Mouse (Mus musculus) c-Kit-positive CD71-positive TER-119-negative erythroid progenitor cells, embryonic 14.5 days (primary cell): ENCODE results near the gene Ccdc28b.

Experiments used
- DNase-seq: peaks from one replicate; pipeline ENCODE4 v3.0.0-alpha.2; 2013; ENCODE audit warnings: low read depth

The Ccdc28b gene

GRCm38 (mm10) chr4:129622803-129623535 lies 778 bp downstream of the Ccdc28b start:
- no peak for DNase-seq

GRCm38 (mm10) chr4:129622120-129622802 lies 1.5 kb downstream of the Ccdc28b start:
- no peak for DNase-seq

- no peak for DNase-seq
Observed at GRCm38 (mm10) chr4:129621283-129621841, 2.4 kb downstream of the Ccdc28b start.

GRCm38 (mm10) chr4:129620419-129621282 lies 3.1 kb downstream of the Ccdc28b start:
- DNase-seq, result no peak

DNA sequence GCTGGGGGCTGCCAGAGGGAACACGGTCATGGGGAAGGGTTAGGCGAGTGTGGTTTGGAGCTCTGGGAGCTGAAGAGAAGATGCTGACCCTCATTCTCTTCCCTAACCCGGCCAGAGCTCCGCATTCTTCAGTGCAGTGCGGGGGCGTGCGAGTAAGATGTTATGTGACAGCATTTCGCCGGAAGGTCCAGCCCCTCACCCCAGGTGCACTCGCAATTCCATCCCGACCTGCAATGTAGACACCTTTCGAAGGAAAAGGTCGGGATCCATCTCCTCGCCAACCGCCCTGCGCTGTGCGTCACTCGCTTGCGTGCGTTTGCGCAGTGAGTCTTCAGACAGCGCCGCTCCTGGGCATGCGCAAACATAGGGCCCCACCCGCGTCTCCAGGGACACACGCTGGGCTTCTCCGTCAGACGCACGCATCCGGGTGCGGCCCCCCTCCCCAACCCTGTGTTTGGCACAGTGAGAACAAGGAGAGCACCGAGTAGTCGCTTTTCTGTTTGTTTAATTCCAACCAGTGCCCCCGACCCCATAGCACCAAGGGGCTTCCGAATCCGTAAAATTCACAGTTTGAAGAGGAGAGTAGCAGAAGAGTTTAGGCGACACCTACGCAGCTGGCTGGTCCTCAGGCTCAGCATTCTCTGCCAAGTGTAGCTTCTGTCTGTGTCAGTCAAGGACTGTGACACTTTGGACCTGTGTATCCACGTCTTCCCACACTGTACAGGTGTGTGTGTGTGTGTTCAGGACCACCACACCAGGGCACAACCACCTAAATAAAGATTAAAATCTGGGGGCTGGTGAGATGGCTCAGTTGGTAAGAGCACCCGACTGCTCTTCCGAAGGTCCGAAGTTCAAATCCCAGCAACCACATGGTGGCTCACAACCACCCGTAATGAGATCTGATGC lies 4.7 kb downstream of the Ccdc28b start, which contains the start of gene Iqcc:
Gene Iqcc, minus strand, starts transcription at position 314 of the 906 bp plus-strand sequence.
- DNase-seq, result peak; percentile 88

GRCm38 (mm10) chr4:129618031-129618430 lies 5.7 kb downstream of the Ccdc28b start:
- DNase-seq, result no peak

DNA sequence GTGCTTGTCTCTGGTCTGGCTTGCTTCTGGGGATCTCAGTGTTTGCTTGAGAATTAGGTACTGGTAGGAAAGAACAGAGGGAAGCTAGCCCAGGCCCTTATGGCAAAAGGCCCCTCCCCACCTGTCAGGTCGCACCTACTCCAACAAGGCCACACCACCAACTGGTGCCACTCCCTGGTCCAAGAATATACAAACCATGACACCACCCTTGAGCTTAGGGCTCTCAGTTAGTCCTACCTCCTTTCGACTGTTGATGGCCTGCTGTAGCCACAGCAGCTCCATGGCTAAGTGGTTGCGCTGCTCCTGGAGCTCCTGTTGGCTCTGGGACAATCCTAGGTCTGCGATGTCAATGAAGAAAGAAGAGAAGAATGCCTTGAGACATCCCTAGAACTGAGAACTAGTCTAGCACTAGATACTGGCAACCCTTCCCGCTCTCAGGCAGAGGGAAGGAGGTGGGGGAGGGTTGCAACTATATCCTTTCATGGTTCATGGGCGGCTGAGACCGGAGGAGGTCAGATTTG lies 6.6 kb downstream of the Ccdc28b start:
- DNase-seq, result no peak

DNA sequence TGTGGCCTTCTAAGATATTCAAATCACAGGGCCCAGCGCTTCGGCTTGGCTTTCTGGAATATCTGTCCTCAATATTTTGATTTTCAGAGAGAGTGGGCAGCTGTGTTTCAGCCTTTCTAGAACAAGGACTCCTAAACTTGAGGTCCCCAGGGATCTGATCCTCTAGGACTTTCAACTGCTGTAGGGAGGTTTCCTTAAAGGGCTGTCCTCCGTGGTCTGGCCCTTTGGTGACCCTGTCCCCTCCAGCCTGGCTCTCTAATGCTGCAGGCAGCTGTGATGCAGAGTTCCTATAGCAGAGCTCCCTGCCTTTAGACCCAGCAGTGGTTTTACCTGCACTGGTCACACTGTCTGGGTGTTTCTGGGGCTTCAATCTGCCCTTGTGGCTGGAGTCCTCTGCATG lies 7.1 kb downstream of the Ccdc28b start:
- DNase-seq, result no peak

DNA sequence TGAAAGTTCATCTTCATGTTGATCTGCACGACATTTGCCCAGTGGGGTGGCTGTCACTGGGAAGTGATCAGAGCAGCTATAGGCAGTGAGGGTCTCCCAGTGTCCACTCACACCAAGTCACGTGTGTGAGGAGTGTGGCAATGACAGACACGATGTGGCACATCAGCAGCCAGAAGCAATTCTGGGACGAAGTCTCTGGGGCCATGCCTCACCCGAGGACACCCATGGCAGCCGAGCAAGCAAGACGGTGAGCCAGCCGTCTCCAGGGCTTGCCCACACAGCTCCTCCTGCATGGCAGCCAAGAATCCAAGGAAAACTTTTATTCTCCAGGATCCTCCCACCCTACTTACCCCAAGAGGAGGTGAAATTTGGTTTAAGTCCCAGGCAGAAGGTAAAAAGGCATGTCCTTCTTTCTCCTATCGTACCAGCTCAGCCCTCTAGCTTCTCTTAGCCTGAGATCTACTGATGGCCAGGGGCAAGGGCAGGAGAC lies 7.9 kb downstream of the Ccdc28b start:
- no peak for DNase-seq

DNA sequence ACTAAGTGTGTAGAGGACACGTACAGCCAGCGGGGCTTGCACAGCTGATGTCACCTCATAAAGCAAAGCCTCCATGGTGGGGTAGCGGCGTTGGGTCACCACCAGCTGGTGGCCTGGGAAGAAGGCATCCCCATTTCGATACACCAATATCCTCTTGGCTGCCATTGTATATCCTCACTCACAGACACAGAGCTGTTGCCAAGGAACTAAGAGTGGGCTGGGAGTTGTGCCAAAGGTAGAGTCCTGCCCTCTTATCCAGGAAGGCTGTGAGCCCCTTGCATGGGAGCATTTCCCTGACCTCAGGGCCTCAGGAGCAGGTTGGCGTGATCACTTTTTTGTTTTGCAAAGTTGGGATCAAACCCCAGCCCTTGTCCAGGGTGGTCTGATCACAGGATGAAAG lies 9.7 kb downstream of the Ccdc28b start, which contains the start of gene Dcdc2b:
Gene Dcdc2b, minus strand, starts transcription at position 165 of the 400 bp plus-strand sequence.
- no peak for DNase-seq

- DNase-seq, result no peak
Observed at GRCm38 (mm10) chr4:129610472-129610871, 13.3 kb downstream of the Ccdc28b start.

- no peak for DNase-seq
Observed at GRCm38 (mm10) chr4:129610026-129610425, 13.7 kb downstream of the Ccdc28b start.

DNA sequence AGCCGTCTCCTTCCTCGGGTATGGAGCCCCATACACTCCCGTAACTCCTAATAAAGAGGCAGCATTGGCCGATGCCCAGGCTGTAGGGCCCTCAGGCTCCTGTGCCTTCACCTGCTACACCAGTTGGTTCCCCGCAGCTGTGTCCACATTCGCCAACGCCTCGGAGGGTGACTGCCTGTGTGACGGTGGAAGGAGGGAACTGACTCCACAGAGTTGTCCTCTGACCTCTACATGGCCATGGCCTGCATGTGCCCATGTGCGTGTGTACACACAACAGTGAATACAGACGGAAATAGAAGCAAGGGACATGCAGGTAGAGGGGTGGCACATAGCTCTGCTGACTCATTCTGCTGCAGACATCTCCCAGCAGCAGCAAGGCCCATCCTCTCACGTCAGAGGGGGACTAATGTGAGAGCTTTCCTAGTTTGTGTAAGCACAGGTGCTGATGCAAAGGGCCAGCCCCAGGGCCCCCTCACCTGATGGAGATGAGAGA lies 14.6 kb downstream of the Ccdc28b start:
- DNase-seq, result no peak

GRCm38 (mm10) chr4:129608426-129609025 lies 15.2 kb downstream of the Ccdc28b start:
- DNase-seq, result peak; percentile 83

DNA sequence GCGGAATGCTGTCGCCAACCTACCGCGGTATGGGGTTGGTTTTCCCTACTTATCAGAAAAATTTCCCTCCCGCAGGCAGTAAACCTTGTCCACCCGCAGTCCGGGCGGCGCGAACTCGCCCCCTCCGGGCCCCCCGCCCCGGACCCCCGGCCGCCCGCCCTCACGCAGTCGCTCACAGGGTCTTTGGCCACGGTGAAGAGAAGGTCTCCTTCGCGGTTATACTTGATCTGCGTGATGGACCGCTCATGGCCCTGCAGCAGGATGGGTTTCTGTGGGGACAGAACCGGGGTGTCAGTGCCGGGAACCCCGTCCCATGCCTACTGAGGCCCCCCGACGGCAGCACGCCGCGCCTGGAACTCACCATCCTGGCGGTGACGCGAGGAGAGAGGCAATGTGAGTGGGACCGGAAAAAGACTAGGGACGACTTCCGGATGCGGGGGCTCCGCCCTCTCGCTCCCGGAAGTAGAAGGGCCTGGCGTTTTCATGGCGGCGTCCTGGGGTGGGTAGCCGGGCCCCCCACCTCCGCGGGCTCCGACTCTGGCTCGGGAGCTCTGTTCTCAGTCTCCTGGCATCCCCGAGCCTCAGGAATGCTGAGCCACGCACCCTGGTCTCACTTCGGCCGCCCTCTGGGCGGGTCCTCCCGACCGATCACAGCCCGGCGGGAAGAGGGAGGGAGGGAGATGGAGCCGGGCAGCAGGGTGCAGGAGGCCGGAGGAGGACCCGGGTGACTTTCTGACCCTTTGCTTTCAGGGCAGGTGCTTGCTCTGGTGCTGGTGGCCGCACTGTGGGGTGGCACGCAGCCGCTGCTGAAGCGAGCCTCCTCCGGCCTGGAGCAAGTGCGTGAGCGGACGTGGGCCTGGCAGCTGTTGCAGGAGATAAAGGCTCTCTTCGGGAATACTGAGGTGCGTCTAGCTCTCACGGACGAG lies 23.3 kb downstream of the Ccdc28b start, which contains the start of the genes Eif3i and Tmem234:
Gene Eif3i, minus strand, starts transcription at position 416 of the 926 bp plus-strand sequence.
Gene Tmem234, plus strand, starts transcription at position 436 of the 926 bp plus-strand sequence.
- peak; percentile 77 for DNase-seq

DNA sequence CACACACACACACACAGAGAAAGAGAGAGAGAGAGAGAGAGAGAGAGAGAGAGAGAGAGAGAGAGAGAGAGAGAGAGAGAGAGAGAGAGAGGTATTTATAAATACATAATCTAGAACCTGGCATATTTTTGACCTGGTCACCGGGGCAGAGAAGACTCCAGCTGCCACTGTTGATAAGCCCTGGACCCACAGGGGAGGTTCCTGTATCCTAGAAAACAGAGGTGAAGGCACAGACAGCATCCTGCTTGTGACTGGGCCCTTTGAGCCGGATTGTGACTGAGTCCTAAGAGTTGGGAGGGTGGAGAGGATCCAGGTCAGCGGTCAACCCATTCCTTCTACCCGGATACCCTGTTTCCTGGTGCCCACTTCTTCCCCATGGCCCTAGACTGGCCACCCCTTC lies 34.9 kb downstream of the Ccdc28b start:
- no peak for DNase-seq

DNA sequence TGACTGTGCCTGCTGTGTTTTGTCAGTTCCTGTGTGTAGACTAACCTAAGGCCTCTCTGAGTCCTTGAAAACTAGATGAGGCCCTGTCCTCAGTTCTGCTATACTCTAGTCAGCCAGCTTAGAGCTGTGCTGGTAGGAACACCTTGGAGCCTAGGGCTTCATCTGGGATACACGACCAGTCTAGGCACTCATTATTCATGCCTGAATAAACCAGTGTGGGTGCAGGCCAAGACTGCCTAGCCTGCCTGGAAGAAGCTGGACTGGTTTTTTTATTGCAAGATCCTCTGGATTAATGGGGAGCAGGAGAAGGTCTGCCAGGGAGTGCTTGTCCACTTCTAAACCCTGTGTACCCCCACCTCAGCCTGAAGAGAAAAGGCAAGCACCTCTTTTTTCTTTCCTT lies 36.8 kb downstream of the Ccdc28b start:
- no peak for DNase-seq

DNA sequence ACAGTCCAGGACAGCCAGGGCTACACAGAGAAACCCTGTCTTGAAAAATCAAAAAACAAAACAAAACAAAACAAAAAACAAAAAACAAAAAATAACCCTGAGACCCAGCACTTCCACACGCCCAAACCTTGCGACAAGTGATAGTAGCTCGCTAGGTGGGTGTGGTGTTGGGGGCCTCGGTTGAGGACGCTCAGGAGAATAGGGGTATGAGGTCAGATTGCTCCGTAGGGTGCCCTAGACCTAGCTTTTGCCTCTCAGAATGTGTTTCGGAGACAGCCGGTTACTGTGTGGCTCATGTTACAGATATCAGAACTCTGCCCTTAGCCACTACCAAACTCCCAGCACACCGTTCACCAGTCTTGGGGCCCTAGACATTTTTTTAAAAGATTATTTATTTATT lies 38.0 kb downstream of the Ccdc28b start:
- DNase-seq, result no peak
